Mouse (Mus musculus): ENCODE data around the gene Syt6.
"Not testable (repeated sequence)": the region's sequence is repeated elsewhere in the genome, so short reads cannot be mapped to it uniquely, and the experiment has no call there.

Gene Syt6

DNA sequence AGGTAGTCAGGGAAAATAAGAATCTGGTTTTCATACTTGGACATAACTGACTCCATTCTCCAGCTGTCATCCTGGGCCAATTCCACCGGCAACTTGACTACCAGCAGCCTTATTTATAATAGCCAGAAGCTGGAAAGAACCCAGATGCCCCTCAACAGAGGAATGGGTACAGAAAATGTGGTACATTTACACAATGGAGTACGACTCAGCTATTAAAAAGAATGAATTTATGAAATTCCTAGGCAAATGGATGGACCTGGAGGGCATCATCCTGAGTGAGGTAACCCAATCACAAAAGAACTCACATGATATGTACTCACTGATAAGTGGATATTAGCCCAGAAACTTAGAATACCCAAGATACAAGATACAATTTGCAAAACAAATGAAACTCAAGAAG lies 70.9 kb downstream of the Syt6 start, which contains the start of gene Atg4a-ps:
Atg4a-ps (minus strand) TSS at position 101 of the 400 bp plus-strand sequence.
- DNase-seq (ENCODE audit: extremely low spot score, low read depth, low spot score) = not testable (repeated sequence)

GRCm38 (mm10) chr3:103647164-103647867 lies 72.3 kb downstream of the Syt6 start:
- DNase-seq (ENCODE audit: extremely low spot score, low read depth, low spot score) = no peak

DNA sequence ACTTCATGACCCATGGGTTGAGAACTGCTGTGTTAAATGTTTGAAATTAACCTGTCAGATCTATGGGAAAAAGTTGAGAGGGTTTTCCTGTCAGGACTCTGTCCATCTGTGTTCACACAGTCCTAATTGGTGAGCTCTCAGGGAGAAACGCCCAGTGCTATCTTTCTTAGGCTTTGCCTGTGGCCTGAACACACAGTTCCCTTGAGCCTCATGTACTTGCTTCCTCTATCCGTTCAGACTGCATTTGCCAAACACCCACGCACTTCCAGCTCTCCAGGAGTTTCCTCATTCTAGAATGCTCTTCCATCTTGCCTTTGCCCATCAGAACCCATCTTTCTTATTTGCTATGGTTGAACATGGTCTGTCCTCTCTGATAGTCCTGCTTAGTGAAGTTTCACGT lies 73.5 kb downstream of the Syt6 start:
- no peak for DNase-seq (ENCODE audit: extremely low spot score, low read depth, low spot score)

- DNase-seq (ENCODE audit: extremely low spot score, low read depth, low spot score) = no peak
Measured at GRCm38 (mm10) chr3:103649716-103650115, 74.7 kb downstream of the Syt6 start.

- DNase-seq (ENCODE audit: extremely low spot score, low read depth, low spot score) = no peak
Measured at GRCm38 (mm10) chr3:103650406-103650805, 75.4 kb downstream of the Syt6 start.

DNA sequence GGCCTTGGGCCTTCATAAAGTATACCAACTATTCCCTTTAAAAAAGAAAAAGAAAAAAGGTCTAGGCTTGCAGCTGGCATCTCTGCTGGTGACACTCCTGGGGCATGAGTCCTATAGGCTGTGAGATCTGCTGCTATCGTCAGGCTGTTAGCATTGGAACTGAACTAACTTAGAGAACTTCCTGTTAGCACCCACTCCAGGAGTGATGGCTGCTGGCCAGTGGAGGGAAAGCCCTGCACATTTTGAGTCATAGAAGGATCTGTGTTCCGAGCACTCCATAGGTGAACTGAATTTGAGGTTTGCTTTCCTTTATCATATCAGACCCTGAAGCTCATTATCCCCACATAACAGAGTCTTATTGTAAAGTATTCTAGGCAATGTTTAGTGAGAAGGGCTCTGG lies 85.0 kb downstream of the Syt6 start:
- DNase-seq (ENCODE audit: extremely low spot score, low read depth, low spot score) = no peak

DNA sequence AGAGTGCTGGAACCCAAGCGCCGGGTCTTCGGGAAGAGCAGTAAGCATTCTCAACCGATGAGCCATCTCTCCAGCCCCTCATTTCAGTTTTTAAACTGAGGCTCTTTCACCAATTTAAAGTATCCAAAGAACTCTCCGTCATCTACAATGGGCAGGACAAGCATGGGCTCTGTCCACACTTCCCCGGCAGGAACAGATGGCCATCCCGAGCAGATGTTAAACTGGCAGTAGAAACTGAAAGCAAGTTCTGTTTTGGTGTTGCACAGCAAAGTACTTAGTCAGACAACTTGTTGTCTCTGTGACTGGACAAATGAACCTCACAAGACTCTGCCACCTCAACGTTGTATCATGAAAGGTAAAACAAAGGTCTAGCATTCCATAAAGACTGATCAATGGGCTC lies 86.7 kb downstream of the Syt6 start:
- DNase-seq (ENCODE audit: extremely low spot score, low read depth, low spot score) = no peak

DNA sequence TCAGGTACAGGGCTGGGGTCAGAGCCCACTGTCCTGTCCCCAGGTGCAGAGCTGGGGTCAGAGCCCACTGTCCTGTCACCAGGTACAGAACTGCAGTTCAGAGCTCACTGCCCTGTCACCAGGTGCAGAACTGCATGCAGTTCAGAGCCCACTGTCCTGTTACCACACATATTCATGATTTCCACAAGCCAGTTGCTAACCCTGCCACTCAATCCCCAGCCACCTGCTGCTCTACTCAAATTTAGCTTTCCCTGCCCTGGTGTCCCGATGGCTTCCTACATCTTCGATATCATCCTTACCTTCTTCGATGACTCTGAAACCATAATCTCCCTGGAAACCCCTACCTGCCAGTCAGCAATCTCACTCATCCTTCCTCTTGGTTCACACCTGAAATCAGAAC lies 88.4 kb downstream of the Syt6 start:
- no peak for DNase-seq (ENCODE audit: extremely low spot score, low read depth, low spot score)

GRCm38 (mm10) chr3:103672113-103672512 lies 97.1 kb downstream of the Syt6 start:
- no peak for DNase-seq (ENCODE audit: extremely low spot score, low read depth, low spot score)

DNA sequence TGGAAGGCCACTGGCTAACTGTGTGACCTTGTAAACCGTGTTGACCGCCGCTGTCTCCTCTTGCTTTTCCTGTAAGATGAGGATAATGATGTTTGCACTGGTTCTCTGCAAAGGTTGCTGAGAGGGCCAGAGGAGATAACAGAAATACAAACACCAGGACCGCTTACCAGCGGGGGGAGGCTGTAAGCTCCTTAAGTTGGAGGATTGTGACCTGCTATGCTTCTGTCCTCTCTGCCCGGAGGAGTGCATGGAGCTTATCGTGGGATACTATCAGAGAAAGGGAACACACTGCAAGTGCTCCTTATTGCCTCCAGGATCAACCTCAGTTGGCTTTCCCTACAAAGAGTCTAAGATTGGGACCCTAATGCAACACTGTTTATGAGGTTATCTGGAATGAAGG lies 97.7 kb downstream of the Syt6 start:
- DNase-seq (ENCODE audit: extremely low spot score, low read depth, low spot score) = no peak

- no peak for DNase-seq (ENCODE audit: extremely low spot score, low read depth, low spot score)
Measured at GRCm38 (mm10) chr3:103678811-103679210, 103.8 kb downstream of the Syt6 start.

DNA sequence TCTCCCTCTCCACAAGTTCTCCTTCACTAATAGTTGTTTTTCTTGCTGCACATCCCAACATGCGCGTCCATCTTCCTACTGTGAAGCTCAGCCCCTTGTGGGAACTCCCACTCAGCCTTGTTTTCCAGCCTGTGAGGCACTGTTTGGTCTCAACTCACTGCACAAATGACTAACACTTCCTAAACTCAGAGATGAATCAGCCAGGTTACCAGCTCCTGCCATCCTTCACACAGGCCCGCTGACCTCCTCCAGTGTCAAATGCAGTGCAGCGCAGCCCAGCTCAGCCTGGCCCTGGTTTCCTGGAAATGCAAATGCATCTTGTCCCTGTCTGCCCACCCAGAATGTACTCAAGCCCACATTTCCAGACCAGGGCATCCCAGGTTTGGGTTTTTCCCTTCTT lies 107.4 kb downstream of the Syt6 start:
- DNase-seq (ENCODE audit: extremely low spot score, low read depth, low spot score) = no peak

- DNase-seq (ENCODE audit: extremely low spot score, low read depth, low spot score) = no peak
Measured at GRCm38 (mm10) chr3:103683234-103683965, 108.4 kb downstream of the Syt6 start.

GRCm38 (mm10) chr3:103683966-103684319 lies 108.9 kb downstream of the Syt6 start:
- DNase-seq (ENCODE audit: extremely low spot score, low read depth, low spot score) = no peak

DNA sequence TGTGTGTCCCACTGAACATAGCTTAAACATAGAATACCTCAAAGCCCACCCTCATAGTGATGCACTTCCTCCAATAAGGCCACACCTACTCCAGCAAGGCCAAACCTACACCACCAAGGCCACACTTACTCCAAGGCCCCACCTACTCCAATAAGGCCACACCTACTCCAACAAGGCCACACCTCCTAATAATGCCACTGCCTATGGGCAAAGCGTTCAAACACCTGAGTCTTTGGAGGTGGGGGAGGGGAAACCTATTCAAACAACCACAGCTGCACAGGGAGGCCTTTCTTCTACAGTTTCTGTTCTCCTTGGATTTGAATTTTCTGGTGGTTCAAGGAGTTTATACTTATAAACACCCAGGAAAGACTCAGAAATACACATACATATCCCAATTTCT lies 114.0 kb downstream of the Syt6 start:
- no peak for DNase-seq (ENCODE audit: extremely low spot score, low read depth, low spot score)

- DNase-seq (ENCODE audit: extremely low spot score, low read depth, low spot score) = no peak
Measured at GRCm38 (mm10) chr3:103690506-103690905, 115.5 kb downstream of the Syt6 start.

Data from hindlimb bud, embryonic 11.5 days (tissue).